Mouse (Mus musculus) natural killer cell, adult 2 months (primary cell): ENCODE results near the gene Fam241a.

ENCODE experiments used
- DNase-seq, 2 experiments: peaks; one replicate each; pipeline ENCODE4 v3.0.0; 2022; ENCODE audit warnings: low spot score in 2 of 2

The Fam241a gene

GRCm38 (mm10) chr3:127895792-127896541, at the start of gene Fam241a:
Fam241a (minus strand) TSS chr3:127896324.
- DNase-seq = peak; percentile 75 to 87

- no peak for DNase-seq
Observed at GRCm38 (mm10) chr3:127932453-127932852, 36.3 kb upstream of the Fam241a start.

- DNase-seq = no peak
Observed at GRCm38 (mm10) chr3:127930326-127931012, 34.3 kb upstream of the Fam241a start.

- DNase-seq = no peak
Observed at GRCm38 (mm10) chr3:127929921-127930320, 33.8 kb upstream of the Fam241a start.

GRCm38 (mm10) chr3:127926635-127927183, 30.6 kb upstream of the Fam241a start:
- DNase-seq = no peak

GRCm38 (mm10) chr3:127924464-127924863, 28.3 kb upstream of the Fam241a start:
- no peak for DNase-seq

GRCm38 (mm10) chr3:127923183-127923582, 27.1 kb upstream of the Fam241a start:
- no peak for DNase-seq

- no peak for DNase-seq
Observed at GRCm38 (mm10) chr3:127922125-127922524, 26.0 kb upstream of the Fam241a start.

- peak; percentile 10 to 21 for DNase-seq
Observed at GRCm38 (mm10) chr3:127917999-127918661, 22.0 kb upstream of the Fam241a start.

- no peak for DNase-seq
Observed at GRCm38 (mm10) chr3:127917549-127917948, 21.4 kb upstream of the Fam241a start.

- no peak for DNase-seq
Observed at GRCm38 (mm10) chr3:127915656-127916334, 19.7 kb upstream of the Fam241a start.

- DNase-seq = no peak
Observed at GRCm38 (mm10) chr3:127913885-127914709, 18.0 kb upstream of the Fam241a start.

- DNase-seq = no peak
Observed at GRCm38 (mm10) chr3:127909941-127910340, 13.8 kb upstream of the Fam241a start.

- DNase-seq = no peak
Observed at GRCm38 (mm10) chr3:127894981-127895779, 944 bp downstream of the Fam241a start.

GRCm38 (mm10) chr3:127893902-127894301, 2.2 kb downstream of the Fam241a start:
- DNase-seq = no peak

- DNase-seq = peak; percentile 45 to 50
Observed at GRCm38 (mm10) chr3:127891906-127892305, 4.2 kb downstream of the Fam241a start.

- no peak for DNase-seq
Observed at GRCm38 (mm10) chr3:127890008-127890407, 6.1 kb downstream of the Fam241a start.

GRCm38 (mm10) chr3:127889570-127889969, 6.6 kb downstream of the Fam241a start:
- DNase-seq = no peak

- no peak for DNase-seq
Observed at GRCm38 (mm10) chr3:127881684-127882083, 14.4 kb downstream of the Fam241a start.

- no peak for DNase-seq
Observed at GRCm38 (mm10) chr3:127879968-127880367, 16.2 kb downstream of the Fam241a start.
